Mouse (Mus musculus): Measurements from ENCODE around the gene Rnf145.

DNA sequence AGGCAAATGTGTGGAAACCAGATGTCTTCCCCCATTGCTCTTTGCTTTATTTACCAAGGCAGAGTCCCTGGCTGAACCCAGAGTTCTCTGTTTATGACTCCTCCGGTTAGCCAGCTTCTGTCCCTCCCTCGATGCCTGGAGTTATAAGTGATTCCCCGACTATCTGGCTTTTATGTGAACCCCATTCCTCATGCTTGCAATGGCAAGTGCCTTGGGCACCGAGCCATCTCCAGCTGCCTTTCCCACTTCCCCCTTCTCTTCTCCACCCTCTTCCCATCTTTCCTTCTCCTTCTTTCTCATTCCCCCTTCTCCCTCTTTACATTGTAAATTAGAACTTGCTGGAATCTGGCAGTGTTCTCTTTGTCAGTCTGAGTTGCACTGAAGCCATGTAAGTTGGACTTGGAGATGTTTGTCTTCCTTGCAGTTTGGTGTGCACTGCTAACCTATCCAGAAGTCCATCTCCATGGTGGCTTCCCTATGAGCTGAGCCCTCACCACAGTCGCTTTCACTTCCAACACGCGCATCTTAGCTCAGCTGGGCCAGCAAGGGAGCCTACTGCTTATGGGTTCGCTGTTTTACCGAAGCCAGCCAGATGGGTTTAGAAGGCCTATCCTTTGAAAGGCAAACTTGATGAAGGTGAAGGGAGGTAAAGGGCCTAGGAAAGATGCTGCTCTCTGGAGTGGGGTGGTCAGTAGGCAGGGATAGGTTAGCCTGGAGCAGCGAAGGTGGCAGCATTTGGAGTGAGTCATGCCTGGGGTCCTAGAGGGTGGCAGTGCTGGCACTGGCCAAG, 19.9 kb downstream of the Rnf145 start:
- TF ChIP-seq CTCF (IDR thresholded peaks at IDR 0.05; ENCODE audit: low read depth), result no peak
- TF ChIP-seq EP300 (optimal IDR thresholded peaks at IDR 0.05), result no peak
